Mouse (Mus musculus) C2C12 (cell line): Measurements from ENCODE around the gene Cope.

Source experiments
- CEBPB ChIP-seq: IDR thresholded peaks from one replicate; pipeline ENCODE4 v1.6.1; 2011; ENCODE audit warnings: low read depth, mild to moderate bottlenecking, control low read depth, moderate library complexity
- CTCF ChIP-seq: IDR thresholded peaks from one replicate; pipeline ENCODE4 v1.5.1; 2011; ENCODE audit not compliant: control insufficient read depth, insufficient read depth, insufficient read length
- FOSL1 ChIP-seq: IDR thresholded peaks from one replicate; pipeline ENCODE4 v1.8.0; 2011; ENCODE audit warnings: mild to moderate bottlenecking, low read length; ENCODE audit not compliant: poor library complexity, insufficient read depth, severe bottlenecking
- MAX ChIP-seq: IDR thresholded peaks from one replicate; pipeline ENCODE4 v1.6.1; 2011; ENCODE audit warnings: mild to moderate bottlenecking, control low read depth
- MYOD1 ChIP-seq: IDR thresholded peaks from one replicate; pipeline ENCODE4 v1.6.1; 2011; ENCODE audit warnings: low read depth; ENCODE audit not compliant: control insufficient read depth, insufficient read length
- MYOG ChIP-seq: IDR thresholded peaks from one replicate; pipeline ENCODE4 v1.6.1; 2011; ENCODE audit not compliant: control insufficient read depth, insufficient read length; ENCODE audit errors: extremely low read depth

- TF ChIP-seq MYOG: no peak
- no peak for TF ChIP-seq CEBPB
- no peak for TF ChIP-seq CTCF
- no peak for TF ChIP-seq MAX
- TF ChIP-seq MYOD1: no peak
- no peak for TF ChIP-seq FOSL1
Measured at GRCm38 (mm10) chr8:70327512-70327911, 25.2 kb downstream of the Cope start.
